Mouse (Mus musculus): ENCODE results near the gene Tnfrsf23.
A peak's percentile ranks its signal among the peaks of the same experiment; 100 is the strongest.
"Not testable (repeated sequence)": the region's sequence is repeated elsewhere in the genome, so short reads cannot be mapped to it uniquely, and the experiment has no call there.

Gene Tnfrsf23

GRCm38 (mm10) chr7:143685359-143686067, at the start of gene Tnfrsf23:
Gene Tnfrsf23 (minus strand): TSS chr7:143685872.
- DNase-seq (ENCODE audit: inconsistent ontology term) = peak; percentile 86

- no peak for DNase-seq (ENCODE audit: inconsistent ontology term)
Measured at GRCm38 (mm10) chr7:143733746-143734145, 48.1 kb upstream of the Tnfrsf23 start.

- DNase-seq (ENCODE audit: inconsistent ontology term) = peak; percentile 52
Measured at GRCm38 (mm10) chr7:143729886-143730285, 44.2 kb upstream of the Tnfrsf23 start.

DNA sequence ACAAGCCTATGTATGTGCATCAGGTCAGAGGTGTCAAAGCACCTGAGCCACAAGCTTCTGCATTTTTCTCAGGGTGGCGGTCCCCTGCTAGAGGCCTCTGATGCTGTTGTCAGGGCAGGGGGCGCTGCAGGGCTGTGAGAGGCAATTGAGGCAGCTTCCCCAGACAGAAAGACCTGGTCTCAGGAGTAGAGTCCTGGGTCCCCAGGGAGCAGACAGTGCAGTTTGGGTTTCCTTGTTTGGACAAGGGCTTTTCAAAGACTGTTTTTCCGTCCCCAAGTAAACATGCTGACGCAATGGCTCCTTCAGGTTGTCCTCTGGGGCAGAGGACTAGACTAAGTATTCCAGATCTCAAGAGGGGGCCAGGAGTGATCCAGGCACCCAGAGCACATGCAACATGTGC, 40.7 kb upstream of the Tnfrsf23 start:
- DNase-seq (ENCODE audit: inconsistent ontology term) = no peak

DNA sequence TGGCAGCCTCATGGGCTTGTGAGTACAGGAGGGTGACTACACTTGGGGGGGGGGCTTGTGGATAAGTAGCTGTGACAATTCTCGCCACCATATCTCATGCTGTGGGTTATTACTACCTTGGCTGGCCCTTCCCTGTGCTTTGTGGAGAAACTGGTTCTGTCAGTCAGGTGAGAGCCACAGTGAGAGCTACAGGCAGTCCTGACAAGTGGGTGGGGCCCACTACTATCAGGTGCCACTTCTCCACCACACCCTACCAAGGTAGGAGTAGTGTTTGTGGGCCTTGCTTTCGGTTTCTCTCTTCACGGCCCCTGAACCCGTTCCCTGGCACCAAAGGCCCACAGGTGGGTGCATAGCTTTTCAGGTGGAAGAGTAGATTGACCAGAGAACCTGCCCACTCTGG, 38.2 kb upstream of the Tnfrsf23 start:
- no peak for DNase-seq (ENCODE audit: inconsistent ontology term)

DNA sequence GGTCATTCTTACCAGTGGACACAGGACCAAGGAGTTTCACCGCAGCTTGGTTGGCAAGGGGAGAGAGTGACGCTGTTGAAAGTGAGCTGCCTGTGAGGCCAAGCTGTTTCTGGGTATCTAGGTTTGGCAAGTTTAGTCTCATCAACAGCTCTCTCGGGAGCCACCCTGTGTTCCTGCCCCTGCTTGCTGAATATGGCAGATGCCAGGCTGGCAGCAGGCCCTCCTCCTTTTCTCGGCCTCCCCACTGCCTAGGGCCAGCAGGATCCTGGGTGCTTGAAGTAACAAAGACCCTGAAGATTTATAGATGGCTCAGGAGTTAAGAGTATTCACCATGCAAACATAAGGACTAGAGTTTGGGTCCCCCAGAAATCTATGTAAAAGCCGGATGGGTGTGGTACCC, 37.0 kb upstream of the Tnfrsf23 start:
- no peak for DNase-seq (ENCODE audit: inconsistent ontology term)

DNA sequence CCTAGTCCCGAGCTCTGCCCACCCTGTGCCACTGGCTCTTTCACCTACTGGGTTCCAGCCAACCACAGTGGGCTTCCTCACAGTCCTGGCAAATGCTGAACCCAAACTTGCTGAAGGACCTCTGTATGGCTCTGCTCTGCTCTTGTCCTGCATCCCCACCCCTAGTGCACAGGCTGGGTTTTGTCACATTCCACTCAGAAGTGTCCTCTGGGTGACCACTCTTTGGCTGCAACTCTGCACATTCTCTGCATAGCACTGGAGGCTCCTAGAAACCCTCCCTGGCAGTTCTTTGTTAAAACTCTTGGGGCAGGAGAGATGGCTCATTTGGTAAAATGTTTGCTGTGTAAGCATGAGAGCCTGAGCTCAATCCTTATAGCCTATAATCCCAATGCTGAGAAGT, 32.1 kb upstream of the Tnfrsf23 start:
- DNase-seq (ENCODE audit: inconsistent ontology term) = peak; percentile 74

GRCm38 (mm10) chr7:143713421-143713820, 27.7 kb upstream of the Tnfrsf23 start:
- DNase-seq (ENCODE audit: inconsistent ontology term) = no peak

- DNase-seq (ENCODE audit: inconsistent ontology term) = no peak
Measured at GRCm38 (mm10) chr7:143712771-143713348, 27.2 kb upstream of the Tnfrsf23 start.

DNA sequence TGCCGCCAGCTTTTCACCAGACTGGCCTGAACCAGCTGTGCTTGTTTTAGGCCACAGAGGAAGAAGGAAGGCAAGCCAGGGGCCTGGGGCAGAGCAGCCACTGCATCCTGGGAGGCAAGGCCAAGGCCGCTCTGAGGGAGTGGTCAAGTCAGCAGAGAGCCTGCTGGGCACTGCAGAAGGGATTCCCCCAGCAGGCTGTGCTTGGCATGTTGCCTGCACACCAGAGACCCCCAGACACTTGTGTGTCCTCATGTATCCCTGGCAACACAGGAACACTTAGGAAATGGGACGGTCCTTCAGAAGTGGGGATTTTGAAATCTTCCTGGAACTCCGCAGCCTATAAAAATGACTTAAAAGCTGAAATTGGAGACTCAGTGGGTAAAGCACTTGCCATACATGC, 26.4 kb upstream of the Tnfrsf23 start:
- no peak for DNase-seq (ENCODE audit: inconsistent ontology term)

- no peak for DNase-seq (ENCODE audit: inconsistent ontology term)
Measured at GRCm38 (mm10) chr7:143711381-143711780, 25.7 kb upstream of the Tnfrsf23 start.

- no peak for DNase-seq (ENCODE audit: inconsistent ontology term)
Measured at GRCm38 (mm10) chr7:143709395-143709794, 23.7 kb upstream of the Tnfrsf23 start.

- DNase-seq (ENCODE audit: inconsistent ontology term) = peak; percentile 83
Measured at GRCm38 (mm10) chr7:143706697-143707438, 21.2 kb upstream of the Tnfrsf23 start.

GRCm38 (mm10) chr7:143696140-143696539, 10.5 kb upstream of the Tnfrsf23 start:
- DNase-seq (ENCODE audit: inconsistent ontology term) = no peak

GRCm38 (mm10) chr7:143694550-143694949, 8.9 kb upstream of the Tnfrsf23 start:
- no peak for DNase-seq (ENCODE audit: inconsistent ontology term)

- DNase-seq (ENCODE audit: inconsistent ontology term) = no peak
Measured at GRCm38 (mm10) chr7:143692746-143693510, 7.3 kb upstream of the Tnfrsf23 start.

GRCm38 (mm10) chr7:143691909-143692308, 6.2 kb upstream of the Tnfrsf23 start:
- DNase-seq (ENCODE audit: inconsistent ontology term) = no peak

DNA sequence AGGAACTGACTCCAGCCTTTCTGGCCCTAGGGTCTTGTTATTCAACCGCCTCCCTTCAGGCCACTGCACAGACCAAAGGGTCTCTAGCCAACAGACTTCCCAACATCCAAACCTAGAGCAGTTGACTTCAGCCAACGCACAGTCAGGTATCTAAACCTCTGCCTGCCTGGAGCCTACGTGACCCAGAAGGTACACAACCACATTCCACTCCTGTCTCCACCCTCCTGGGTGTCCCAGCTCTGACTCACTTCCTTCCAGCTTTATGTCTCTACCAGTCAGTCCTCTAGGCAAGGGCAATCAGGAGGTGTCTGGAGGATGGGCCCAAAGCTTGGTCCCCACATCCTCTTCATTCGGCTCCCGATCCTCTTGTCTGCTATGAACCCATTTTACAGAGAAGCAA, 5.5 kb upstream of the Tnfrsf23 start:
- no peak for DNase-seq (ENCODE audit: inconsistent ontology term)

DNA sequence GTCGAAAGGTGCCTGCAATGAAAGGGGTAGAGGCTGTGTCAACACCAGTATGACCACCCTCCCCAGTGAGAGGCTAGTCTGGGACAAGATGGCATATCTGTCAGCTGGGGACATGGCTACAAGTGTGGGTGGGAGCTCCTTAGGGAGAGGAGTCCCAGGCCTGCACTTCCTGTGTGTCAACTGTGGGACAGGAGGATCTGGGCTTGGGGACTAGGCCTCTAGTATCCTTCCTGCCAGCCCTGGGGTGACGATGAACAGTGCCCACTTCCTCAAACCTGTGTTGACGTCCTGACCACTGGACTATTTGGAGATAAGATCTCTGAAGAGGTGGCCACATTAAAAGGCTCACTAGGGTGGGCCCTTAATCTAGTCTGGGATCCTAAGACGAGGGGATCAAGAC, 4.3 kb upstream of the Tnfrsf23 start:
- DNase-seq (ENCODE audit: inconsistent ontology term) = no peak

- DNase-seq (ENCODE audit: inconsistent ontology term) = no peak
Measured at GRCm38 (mm10) chr7:143689481-143689880, 3.8 kb upstream of the Tnfrsf23 start.

- DNase-seq (ENCODE audit: inconsistent ontology term) = not testable (repeated sequence)
Measured at GRCm38 (mm10) chr7:143686676-143687075, 1.0 kb upstream of the Tnfrsf23 start.

- DNase-seq (ENCODE audit: inconsistent ontology term) = not testable (repeated sequence)
Measured at GRCm38 (mm10) chr7:143686191-143686590, 519 bp upstream of the Tnfrsf23 start.

Measured in Muller cell, postnatal 12 days (primary cell).